Mouse (Mus musculus): ENCODE results near the gene Cacna1b. TPM values are rescaled to one million over a fixed set of nuclear protein-coding genes. Genes with fewer than 3 reads are reported as not detected.

Gene Cacna1b
- 100 to 1,000 TPM in 1 of 2 experiments, 10 to 100 TPM in 1; 94.8 to 105 TPM for total RNA-seq (2021)
- long read RNA-seq, experiment 1, partial matches to known transcripts, result 17 of 19 reads
- long read RNA-seq, experiment 1, other reads (novel, unspliced or antisense), result 2 of 19 reads
- long read RNA-seq, experiment 2, partial matches to known transcripts, result 3 of 15 reads
- long read RNA-seq, experiment 2, other reads (novel, unspliced or antisense), result 12 of 15 reads

DNA sequence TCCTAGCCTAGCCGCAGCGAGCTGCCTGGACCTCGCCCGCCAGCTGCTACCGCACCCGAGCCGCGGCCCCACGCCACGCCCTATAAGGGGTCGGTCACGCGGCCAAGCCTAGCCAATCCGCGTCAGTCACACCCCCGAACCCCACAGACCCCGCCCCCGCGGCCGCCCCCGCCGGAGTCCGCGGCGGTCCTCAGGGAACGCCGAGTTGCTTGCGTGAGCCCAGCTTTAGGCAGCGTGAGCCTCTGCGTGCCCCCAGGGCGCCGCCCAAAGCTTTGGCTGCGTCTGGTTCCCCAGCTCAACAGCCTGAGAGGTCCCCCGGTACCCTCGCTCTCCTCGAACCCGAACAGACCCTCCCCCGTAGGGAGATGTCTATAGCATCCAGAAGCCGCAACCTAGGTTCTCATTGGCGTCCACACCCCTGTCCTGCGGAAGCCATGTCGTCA lies at the start of gene Cacna1b:
Cacna1b (minus strand) TSS at position 38 of the 443 bp plus-strand sequence.
- DNase-seq (ENCODE audit: low spot score in 2 of 2), result peak; percentile 85 to 92

DNA sequence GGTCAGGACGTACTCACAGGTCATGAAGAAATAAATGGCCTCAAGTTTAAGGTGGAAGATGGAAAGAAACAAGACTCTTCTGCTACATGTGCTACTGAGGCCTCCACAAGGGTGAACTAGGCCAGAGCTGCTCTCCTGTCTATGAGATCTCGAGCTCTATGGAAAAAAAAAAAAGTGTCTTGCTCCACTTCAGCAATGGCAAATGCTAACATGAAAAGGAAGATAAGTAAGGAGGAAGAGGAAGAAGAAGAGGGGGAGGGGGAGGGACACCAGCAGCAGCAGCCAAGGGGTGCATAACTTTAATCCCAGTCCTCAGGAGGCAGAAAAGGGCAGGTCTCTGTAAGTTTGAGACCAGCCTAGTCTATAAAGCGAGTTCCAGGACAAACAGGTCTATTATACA lies 46.8 kb upstream of the Cacna1b start:
- DNase-seq (ENCODE audit: low spot score in 2 of 2), result no peak

DNA sequence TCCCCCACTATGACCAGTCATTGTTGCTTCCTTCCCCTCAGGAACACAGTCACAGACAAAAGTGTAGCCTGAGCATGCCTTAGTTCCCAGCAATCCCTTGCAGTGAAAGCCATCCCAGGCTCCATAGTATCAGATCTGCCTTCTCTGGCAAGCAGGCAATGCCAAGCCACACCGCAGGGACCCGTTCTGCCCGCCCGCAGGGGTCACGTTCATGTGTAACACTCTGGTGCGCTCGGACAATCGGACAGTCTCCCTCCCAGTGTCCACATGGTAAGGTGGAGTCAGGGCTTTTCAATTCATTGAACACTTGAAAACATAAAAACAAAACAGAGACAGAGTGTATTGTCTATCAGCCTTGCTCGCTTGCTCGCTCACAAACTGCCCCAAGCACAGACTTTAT lies 44.7 kb upstream of the Cacna1b start:
- DNase-seq (ENCODE audit: low spot score in 2 of 2), result no peak

DNA sequence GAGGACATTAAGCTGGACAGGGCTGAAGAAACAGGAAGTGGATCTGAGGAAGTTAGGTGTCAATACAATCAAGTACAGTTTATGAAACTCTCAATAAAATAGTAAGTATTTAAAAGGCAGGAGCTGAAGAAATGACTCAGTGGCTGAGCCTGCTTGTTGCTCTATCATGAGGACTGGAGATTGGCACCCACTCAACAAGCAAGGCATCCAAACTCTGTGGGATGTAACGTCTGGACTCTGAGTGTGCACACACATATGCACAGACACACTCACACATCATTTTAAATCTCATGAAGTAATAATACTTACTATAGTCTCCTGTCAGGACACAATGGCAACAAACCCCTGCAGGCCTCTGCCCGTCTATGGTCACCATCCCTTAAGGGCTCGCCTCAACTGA lies 44.1 kb upstream of the Cacna1b start:
- DNase-seq (ENCODE audit: low spot score in 2 of 2), result peak; percentile 20 to 52

DNA sequence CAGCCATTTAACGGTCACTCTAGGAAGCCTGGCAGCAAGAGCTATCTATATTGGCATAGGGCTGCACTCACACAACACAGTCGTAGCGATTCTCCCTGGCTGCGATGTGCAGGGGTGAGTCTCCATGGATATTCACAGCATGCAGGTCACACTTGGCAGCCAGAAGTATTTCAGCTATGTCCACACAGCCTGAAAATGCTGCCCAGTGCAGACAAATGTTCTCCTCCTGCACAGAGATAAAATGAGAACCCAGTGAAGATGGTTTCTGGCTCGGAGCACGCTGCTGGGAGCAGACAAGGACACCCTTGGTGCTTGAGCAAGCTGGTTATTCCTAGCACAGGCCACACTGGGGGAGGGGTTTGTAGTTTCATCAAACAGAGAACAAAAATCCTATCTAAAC lies 43.2 kb upstream of the Cacna1b start:
- DNase-seq (ENCODE audit: low spot score in 2 of 2), result peak; percentile 12 to 16

DNA sequence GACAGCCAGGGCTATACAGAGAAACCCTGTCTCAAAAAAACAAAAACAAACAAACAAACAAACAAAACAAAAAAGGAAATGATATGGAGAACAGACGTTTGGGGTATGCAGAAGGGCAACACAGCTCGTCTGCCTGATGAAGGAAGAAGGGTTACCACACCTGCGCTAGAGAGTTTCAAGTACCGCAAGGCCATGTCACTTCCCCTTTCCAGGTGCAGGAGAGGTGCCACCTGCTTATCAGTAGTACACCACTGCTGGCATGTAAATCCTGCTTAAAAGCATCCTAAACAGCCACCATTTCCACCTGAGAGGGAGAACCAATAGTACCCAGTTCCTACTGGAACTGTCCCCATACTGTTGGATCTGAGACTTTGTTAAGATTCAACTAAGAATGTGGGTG lies 42.7 kb upstream of the Cacna1b start:
- no peak for DNase-seq (ENCODE audit: low spot score in 2 of 2)

DNA sequence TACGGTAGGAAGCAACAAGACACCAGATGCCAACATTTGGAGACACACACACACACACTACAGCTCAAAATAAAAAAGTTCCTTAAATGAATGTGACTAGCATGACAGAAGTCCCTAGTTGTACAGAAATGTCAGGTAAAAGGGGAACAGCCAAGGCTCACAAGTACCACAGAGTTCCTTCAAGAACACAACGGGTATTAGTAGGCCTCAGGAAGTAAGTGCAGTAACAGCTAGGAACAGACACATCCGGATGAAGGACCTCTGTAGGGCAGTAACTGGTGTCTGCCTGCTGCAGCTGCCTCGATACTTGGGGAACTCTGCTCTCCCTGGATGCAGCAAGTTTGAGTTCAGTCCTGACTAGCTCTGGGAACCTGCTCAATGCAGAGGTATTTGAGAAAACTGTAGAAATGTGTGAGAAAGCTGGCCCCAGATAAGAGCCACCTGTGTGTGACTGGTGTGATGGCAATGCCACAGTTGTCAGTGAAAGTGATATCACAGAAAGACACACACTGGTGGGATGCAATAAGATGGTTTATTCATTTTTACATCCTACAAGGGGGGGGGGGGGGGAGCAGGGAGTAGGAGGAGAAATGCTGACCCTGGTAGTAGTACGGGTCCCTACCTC lies 34.0 kb upstream of the Cacna1b start:
- DNase-seq (ENCODE audit: low spot score in 2 of 2), result no peak

DNA sequence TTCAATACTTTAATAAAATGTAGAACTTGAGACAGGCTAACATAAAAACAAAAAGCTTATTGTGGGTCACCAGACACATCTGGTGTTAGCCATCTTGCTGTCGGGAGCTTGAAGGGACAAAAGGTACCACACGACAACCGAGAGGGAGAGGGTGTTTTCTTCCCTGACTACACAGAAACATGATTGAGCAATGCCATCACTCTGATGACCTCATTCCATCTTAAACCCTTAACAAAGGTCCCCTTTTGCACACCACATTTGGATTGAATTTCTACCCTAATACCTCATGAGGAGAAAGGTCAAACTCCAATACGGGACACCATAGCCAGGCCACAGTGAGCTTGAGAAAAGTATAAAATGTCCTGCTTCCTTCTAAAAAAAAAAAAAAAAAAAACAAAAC lies 24.3 kb upstream of the Cacna1b start:
- no peak for DNase-seq (ENCODE audit: low spot score in 2 of 2)

DNA sequence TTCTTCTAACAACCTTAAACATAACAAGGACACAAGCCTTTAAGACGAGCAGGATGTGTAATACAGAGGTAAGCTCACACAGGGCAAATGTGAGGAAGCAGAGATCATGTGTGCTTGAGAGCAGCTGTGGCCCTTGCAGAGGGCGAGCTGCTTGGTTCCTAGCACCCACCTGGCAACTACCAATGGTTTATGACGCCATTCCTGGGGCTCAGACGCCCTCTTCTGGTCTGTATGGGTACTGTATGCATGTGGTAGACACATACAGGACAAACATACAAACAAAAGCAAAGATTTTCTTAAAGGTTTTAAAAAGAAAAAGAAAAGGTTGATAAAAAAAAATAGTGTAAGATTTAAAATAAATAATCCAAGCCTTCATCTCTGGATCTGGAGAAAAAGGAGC lies 18.3 kb upstream of the Cacna1b start:
- DNase-seq (ENCODE audit: low spot score in 2 of 2), result no peak

DNA sequence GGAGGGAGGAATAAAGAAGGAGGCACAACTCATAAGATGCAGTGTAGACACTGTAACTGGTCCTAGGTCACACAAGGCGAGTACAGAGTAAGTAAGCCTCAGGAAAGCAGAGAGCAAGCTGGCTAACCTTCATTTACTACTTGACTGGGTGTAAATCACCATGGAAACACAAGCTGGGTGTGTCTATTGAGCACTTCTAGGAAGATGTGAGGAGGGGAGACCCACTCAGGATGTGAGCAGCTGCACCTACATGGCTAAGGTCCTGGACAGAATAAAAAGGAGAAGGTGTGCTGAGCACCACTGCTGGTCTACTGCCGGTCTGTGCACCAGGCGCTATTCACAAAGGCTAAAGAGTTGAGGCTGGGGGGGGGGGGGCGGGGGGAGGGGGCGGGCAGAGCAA lies 13.9 kb upstream of the Cacna1b start:
- no peak for DNase-seq (ENCODE audit: low spot score in 2 of 2)

DNA sequence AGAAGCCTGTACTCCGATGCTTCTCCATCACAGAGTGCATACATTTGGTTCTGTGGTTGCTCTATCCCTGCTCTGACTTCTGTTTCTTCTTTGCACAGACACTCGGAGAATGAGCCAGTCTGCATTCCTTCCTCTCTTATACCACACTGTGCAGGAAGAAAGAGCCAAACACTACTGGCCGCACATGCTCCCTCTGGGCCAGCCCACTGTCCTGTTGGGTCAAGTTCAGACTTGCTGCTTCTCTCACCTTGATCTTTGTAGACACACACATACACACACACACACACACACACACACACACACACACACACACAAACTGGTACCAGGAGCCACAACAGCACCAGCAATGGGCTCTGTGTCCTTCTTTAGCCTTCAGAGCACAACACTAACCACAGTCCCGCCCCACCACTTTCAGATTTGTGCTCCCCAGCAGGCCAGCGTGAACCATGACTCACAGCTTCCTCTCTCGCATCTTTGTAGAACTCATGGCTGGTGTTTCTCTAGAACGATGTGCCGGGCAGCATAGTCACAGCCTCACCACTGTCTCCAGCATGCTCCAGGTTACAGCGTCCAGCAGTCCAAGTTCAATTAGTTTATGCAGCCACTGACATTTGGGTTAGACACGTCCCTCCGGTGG lies 13.1 kb upstream of the Cacna1b start:
- DNase-seq (ENCODE audit: low spot score in 2 of 2), result no peak

DNA sequence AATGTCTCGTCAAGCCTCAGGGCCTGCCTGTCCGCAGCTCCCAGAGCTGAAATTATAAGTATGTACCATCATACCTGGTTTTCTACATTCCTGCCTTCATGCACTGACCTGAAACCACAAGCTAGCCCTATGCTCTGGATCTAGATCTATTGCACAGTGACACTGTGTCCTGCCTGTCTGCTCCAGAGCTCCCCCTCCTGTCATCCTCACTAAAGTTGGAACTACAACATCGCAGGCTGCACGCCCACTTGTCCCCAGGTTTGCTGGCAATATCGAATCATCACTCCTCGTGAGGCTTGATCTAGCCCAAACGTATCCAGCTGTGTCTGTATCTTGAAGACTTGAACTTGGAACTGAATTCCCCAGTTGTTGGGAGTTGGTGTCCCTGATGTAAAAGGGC lies 11.9 kb upstream of the Cacna1b start:
- no peak for DNase-seq (ENCODE audit: low spot score in 2 of 2)

DNA sequence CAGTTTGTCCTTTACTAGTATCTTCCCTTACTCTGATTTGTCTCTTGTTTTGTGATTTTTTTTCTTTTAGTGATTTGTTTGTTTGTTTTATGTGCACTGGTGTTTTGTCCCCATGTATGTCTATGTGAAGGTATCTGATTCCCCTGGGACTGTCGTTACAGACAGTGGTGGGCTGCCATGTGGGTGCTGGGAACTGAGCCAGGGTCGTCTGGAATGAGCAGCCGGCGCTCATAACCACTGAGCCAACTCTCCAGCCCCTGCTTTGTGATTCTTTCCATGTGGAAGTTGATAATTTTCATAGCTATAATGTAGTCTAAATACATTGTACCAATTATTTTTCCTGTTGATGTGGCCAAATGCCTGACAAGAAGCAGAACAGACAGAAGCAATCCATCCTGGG lies 7.9 kb upstream of the Cacna1b start:
- DNase-seq (ENCODE audit: low spot score in 2 of 2), result peak; percentile 39 to 59

DNA sequence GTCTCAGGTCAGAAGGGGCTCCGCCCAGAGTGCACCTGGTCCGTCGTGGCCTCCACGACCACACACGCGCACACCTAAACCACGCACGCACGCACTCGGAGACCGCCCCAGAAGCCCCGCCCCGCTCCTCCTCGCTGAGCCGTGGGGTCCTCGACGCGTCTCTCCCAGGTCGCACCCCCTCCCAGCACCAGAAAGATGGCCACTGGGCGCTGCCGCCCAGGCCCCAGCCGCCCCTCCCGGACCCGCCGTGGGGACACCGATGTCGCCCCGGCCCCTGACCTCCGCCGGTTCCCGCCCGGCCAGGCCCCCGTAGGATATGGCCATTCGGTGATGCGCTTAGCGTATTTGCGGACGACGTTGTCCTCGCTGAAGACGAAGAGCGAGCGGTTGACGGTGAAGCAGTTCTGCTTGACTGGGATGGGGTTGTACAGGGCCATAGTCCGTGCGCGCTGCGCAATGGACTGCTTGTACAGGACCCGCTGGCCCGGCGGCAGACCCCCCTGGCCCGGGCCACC lies 449 bp downstream of the Cacna1b start:
- DNase-seq (ENCODE audit: low spot score in 2 of 2), result peak; percentile 45 to 50

DNA sequence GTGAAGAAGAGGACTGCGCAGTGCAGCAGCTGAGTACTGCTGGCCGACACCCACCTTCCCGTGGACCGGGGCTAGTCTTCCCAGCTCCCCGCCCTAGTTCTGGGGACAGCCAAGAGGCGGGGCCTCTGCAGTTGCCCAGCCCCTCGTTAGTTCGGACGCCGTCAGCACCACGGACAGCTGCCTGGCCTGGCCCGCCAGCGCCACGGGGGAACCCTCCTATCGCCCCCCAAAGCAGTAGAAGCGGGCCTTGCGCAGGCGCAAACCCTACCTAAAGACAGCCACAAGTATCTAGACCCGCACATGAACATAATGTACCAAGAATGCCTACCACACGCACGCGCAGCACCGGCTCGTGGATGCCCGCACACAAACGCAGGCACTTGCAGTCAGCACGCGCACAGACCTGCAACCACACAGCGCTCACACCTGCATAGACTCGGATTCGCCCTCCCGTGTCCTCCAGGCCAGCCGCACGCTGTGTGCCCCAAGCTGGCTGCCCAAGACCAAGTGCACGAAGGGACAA lies 968 bp downstream of the Cacna1b start:
- DNase-seq (ENCODE audit: low spot score in 2 of 2), result peak; percentile 50 to 61

DNA sequence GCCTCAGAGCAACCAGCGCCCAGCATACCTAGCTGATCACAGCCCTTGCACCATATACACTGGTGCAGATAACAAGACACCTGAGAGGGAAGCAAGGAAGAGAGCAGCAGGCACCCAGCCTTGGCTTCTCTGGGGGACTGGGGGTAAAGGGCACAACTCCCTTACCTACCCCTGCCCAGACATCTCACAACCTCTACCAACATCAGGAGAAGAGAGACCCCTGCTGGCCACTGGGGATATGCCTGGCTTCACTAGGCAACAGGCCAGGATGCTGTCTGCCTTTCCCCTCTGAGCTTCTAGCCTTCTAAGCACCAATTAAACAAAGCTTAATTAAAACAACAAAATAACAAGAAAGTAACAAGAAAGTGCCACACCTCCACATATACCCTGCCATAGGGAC lies 7.7 kb downstream of the Cacna1b start:
- peak; percentile 53 to 68 for DNase-seq (ENCODE audit: low spot score in 2 of 2)

DNA sequence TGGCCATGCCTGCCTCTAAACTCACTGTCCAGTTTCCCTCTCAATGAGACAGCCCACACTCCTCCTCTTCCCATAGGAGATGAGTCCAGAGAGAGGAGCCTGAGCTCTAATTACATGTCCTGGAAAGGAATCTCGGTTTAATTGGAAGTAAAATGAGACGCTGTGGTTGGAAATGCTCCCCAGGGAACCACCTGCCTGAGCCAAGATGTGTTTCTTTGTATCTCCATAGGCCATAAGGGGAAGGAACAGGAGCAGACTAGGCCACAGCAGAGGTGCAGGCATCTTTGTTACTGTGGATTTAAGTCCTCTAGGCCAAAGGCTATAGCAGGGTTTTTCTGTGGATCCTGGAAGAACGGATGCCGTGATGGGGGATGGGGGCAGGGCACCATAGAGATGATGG lies 10.4 kb downstream of the Cacna1b start:
- DNase-seq (ENCODE audit: low spot score in 2 of 2), result no peak

DNA sequence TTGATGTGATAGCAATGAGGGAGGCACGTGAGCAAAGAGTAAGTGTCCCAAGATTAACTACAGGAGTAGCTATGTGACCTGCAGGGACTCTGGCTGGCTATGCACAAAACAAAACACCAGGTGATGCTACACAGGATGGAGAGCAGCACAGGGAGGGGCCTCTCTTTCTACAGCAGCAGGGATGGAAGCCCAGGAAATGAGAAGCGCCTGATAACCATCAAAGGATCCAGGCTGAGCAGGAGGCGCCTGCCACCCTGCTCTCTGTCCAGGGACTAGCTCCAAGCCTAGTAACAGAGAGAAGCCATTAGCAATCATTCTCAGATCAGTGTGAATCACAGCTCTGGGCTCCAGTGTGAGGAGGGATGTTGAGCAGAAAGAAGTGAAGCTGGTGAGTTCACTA lies 12.9 kb downstream of the Cacna1b start:
- DNase-seq (ENCODE audit: low spot score in 2 of 2), result no peak

DNA sequence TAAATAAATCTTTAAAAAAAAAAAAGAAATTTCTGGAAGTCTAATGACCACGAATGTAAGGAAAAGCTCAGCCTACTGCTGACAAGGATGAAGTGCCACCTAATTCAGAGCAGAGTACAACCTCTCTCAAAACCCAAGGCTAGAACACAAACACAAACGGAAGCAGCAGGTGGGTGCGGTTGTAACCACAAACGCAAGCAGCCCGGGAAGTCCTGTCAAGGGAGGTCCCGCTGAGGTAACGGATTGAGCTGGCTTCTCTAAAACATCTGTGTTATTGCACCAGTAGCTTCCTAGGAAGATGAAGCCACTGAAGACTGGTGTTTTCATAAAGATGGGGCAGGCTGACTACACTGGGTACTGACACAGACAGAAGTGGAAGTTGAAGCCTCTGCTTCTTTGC lies 15.1 kb downstream of the Cacna1b start:
- DNase-seq (ENCODE audit: low spot score in 2 of 2), result no peak

DNA sequence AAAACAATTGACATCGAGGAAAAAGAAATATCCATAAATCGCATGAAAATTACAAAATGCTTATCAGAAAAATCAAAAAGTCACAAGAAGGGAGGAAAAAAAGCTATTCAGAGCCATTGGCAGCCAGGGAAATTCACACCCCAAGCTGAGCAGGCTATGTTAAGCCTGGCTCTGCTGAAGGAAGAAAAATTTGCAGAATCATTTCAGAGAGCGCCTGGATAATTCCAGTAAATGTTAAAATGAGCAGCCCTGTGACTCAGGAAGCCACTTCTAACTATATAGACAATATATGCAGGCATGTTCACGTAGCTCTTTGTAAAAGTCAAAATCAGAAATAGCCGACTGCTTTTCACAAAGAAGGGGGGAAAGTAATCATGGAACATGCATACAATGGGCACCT lies 23.3 kb downstream of the Cacna1b start:
- DNase-seq (ENCODE audit: low spot score in 2 of 2), result no peak

DNA sequence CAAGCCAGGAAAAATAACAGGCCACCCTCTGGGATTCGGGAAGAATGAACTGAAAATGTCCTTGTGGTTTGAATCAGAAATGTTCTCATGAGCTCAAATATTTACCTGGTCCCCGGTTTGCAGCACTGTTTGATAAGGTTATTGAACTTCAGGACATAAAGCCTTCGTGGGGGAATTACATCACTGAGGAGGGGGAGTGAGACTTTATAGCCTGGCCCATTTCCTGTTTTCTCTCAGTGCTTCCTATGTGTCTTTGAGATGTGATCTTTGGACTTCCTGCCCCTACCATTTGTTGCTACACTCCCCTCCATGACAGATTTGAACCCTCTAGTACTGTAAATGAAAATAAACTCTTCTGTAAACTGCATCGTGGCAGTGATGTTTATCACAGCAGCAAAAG lies 29.8 kb downstream of the Cacna1b start:
- DNase-seq (ENCODE audit: low spot score in 2 of 2), result no peak

DNA sequence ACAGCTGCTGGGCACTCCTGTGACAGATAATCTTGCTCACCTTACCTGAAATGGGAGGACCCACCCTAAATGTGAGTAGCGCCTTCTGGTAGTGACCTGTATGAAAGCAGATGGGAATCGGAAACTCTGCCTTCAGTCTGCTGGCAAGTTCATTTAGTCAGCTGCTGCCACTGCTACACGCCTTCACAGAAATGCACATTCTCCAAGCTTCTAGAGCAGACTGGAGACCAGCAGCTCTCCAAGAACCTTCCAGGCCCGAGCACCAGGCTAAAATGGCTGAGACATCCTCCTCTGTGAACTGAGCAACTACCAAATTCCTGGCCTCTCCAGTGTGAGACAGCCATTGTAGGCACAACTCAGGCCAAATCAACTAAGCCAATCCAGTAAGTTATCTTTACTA lies 37.1 kb downstream of the Cacna1b start:
- no peak for DNase-seq (ENCODE audit: low spot score in 2 of 2)
